Mouse (Mus musculus): Measurements from ENCODE around the gene Fut8.
"Not testable (repeated sequence)": the region's sequence is repeated elsewhere in the genome, so short reads cannot be mapped to it uniquely, and the experiment has no call there.

Fut8 gene

GRCm38 (mm10) chr12:77223595-77223994 is 14.3 kb upstream of the Fut8 start:
- DNase-seq, result no peak

DNA sequence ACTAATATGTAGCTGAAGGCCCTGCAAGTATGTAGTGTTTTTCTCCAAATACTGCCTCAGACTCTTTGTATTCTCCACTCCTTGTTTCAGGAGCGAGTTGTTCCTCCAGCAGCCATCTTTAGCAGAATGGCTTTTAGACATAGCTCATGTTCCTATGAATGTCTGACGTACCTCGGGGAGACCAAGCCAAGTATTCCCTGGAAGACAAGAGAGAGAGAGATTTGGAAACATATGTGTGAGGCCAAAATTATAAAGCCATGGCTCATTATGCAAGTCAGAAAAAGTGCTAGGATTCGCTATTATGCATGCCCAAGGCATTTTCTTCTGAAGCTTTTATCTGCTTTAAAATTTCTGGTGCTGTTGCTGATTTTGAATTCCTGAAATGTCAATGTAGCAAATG is 13.8 kb upstream of the Fut8 start:
- no peak for DNase-seq

DNA sequence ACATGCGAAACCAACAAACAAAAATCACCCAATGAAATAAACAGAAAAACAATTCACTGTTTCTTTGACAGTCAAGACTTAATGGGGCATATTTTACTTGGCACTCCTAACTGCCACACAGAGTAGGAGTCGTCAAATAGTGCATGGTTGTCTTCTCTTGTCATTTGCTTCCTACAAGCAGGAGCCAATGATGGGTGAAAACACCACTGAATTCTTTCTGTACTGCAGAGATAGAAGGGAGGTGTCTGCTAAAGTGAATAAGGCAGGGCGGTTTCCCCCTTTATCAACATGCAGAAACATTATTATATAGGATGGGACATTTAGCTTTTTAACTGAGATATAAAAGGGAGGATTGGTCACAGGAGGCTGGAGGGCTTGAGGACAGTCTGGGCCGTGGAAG is 13.0 kb upstream of the Fut8 start:
- DNase-seq, result no peak

DNA sequence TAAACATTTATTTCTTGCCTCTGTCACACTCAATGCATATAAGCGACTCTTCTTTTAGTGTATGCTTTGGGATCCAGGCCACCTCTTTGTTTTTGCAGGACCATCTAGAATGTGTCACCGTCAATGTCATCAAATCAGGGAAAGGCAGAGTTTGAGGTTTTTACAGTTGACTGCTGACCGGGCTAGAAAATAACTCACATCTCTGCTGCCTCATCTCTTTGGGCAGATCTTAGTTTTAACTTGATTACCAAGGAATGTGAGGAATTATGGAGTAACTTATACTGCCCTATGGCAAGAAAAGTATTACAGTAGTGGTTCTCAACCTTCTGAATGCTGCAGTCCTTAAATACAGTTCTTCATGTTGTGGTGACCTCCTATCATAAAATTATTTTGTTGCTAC is 12.2 kb upstream of the Fut8 start:
- no peak for DNase-seq

DNA sequence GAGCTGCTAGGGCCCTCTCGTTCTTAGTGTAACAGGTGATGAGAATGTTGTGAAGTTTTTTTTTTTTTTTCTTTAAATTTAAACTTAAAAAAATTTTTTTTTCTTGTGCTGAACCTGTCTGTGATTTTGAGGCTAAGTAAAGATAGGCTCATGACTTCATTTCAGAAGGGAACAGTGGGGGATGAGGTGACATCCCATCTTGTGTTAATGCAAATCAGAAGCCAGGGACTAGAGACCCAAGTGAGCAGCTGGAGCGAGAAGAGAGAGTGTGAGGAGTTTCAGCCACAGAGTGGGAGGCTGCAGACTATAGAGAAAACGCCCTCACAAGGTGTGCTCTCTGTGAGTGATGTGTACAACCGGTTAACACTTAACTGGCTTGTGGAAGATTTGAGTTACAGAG is 2.0 kb upstream of the Fut8 start:
- DNase-seq, result no peak

DNA sequence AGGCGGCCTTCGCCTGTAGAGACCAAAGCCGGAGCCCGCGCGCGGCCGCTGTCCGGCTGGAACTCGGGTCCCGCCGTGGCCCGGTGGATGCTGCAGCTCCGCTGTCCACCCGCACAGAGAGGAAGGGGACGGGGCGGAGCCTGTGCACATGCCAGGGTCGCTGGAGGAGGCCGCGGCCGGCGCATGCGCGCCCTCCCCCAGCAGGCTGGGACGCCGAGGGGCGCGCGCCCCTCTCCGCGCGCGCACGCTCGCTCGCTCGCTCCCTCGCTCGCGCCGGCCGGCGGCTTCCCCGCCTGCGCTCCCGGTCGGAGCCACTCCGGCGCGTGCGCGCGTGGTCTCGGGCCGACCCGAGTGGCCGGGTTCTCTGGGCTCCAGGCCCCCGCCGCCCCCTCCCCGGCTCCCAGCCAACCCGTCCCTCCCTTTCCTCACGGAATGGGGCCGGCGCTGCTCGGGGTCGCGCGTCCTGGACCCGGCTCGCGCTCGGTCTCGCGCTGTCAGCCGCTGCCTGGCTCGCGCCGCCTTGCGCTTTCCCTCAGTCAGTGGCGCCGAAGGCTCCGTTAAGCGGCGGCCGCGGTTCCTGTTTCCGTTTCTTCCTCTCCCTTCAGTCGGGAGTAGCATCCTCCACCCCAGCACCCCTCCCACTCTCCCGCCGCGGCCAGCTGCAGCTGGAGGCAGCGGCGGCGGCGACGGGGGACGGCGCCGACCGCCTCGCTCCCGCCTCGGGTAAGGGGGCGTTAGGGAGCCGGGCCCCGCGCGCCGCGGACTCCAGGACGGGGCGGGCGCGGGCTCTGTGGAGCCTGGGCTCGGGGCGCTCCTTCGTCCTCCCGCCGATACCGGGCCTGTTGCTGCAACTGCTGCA is 835 bp downstream of the Fut8 start:
- DNase-seq, result peak; percentile 92

GRCm38 (mm10) chr12:77239390-77240061 is 1.6 kb downstream of the Fut8 start:
- DNase-seq, result peak; percentile 58

GRCm38 (mm10) chr12:77240372-77240771 is 2.4 kb downstream of the Fut8 start:
- DNase-seq, result no peak

- no peak for DNase-seq
Observed at GRCm38 (mm10) chr12:77240839-77241238, 2.9 kb downstream of the Fut8 start.

- peak; percentile 37 for DNase-seq
Observed at GRCm38 (mm10) chr12:77262650-77263049, 24.7 kb downstream of the Fut8 start.

GRCm38 (mm10) chr12:77263816-77264215 is 25.9 kb downstream of the Fut8 start:
- no peak for DNase-seq

GRCm38 (mm10) chr12:77270694-77271093 is 32.8 kb downstream of the Fut8 start:
- no peak for DNase-seq

- no peak for DNase-seq
Observed at GRCm38 (mm10) chr12:77288507-77288906, 50.6 kb downstream of the Fut8 start.

DNA sequence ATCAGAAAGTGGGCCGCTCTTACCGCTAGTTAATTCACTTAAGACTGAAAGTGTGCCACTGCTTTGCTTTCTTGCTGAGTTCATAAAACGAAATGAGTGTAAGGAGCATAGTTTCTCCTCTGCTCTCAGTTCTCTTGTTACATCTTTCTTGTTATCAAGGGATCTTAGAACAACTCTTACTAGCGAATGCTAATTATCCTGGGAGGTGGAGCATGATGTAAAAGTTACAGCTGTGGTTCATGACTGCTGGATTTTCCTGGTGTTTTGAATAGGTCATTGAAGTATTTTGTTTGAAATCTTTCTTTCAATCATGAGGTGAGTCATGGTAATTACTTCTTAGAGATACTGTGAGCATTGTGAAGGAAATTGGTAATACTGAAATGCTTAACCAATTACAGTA is 53.1 kb downstream of the Fut8 start:
- DNase-seq, result no peak

GRCm38 (mm10) chr12:77291864-77292263 is 53.9 kb downstream of the Fut8 start:
- DNase-seq, result not testable (repeated sequence)

DNA sequence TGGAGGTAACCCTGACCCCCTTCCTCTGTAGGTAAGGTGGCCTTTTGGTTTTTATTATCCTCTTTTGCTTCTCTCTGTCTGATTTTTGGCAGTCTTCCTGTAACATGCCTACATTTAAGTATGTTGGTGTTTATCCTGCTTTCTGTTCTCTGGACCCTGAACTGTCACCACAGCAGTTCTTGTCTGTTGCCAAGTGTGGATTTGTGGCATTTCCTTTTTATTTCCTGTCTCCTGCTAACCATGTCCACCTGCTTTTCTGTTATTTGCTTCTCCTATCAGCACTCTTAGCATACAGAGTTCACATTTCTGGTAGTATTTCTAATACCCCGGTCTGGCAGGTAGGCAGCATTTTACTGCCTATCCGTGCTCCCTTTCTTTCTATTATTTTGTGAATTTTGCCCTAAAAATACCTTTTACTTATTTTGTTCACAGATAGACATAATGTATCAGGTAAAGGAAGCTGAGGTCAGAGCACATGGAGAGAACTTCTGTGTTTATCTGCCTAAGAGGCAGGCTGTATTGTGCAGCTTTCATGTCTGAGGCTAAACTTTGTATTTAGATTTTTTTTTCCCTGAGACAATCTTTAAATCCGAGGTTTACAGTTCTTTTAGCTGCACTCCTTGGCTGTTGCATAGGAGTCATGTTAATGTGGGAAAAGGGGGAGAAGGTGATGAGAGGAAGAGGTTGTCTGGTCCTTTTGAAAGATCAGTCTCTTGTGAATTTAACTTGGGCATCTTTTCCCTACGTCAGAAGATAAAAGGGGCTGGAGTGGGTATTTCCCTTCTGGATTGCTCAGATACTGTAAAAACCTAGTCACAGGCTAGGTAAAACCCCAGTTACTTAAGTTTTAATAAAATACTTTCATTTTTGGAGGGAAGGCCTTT is 54.7 kb downstream of the Fut8 start:
- no peak for DNase-seq

GRCm38 (mm10) chr12:77296119-77296518 is 58.2 kb downstream of the Fut8 start:
- no peak for DNase-seq

DNA sequence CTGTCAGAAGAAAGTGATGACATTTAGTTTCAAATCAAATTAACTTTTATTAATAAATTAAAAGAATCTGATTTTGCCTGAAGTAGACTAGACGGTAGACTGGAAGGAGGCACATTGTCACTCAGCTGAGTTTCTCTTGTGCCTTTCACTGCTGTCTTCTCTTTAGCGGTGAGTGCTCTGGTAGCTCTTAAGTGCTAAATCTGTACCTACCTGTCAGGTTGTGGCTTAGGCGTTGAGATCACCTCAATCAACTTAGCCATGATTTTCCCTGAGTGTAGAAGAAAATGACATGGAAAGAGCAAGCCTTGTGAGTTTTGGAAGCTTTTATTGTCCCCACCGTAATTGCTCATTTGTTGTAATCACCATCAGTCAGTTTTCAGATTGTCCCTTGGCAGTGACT is 59.2 kb downstream of the Fut8 start:
- no peak for DNase-seq

GRCm38 (mm10) chr12:77297858-77298257 is 59.9 kb downstream of the Fut8 start:
- no peak for DNase-seq

DNA sequence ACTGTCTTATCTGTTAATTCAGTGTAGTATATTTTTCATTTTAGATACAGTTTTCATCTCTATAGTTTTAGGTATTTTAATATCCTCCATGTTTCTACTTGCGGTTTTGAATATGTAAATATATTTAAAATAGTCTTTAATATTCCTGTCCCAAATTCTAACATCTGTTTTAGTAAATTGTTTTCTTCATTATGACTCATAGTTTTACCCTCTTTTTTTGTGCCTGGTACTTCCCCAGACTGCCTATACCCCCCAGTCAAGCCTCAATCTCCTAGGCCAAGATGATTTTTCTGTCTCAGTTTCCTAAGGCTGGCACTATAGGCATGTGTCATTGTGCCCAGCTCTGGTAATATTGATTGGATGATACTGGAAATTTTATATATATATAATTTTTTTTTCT is 64.1 kb downstream of the Fut8 start:
- no peak for DNase-seq

GRCm38 (mm10) chr12:77303367-77303766 is 65.4 kb downstream of the Fut8 start:
- no peak for DNase-seq

- DNase-seq, result no peak
Observed at GRCm38 (mm10) chr12:77305502-77305901, 67.6 kb downstream of the Fut8 start.

GRCm38 (mm10) chr12:77306759-77307314 is 68.9 kb downstream of the Fut8 start:
- no peak for DNase-seq
